Mouse (Mus musculus) small intestine, adult 2 months (tissue): ENCODE results near the gene Cd9.

ENCODE experiments used
- CTCF ChIP-seq: fragments of 200-500 bp; IDR thresholded peaks from 2 replicates; pipeline ENCODE4 v1.5.1; 2012; ENCODE audit warnings: low read depth, mild to moderate bottlenecking, control low read depth, inconsistent platforms, low read length, moderate library complexity, mixed read lengths; ENCODE audit not compliant: insufficient replicate concordance, insufficient read length; ENCODE audit errors: extremely low read depth
- POLR2A ChIP-seq: fragments of 200-500 bp; IDR thresholded peaks from 2 replicates; pipeline ENCODE4 v1.6.1; 2012; ENCODE audit warnings: low read depth, mild to moderate bottlenecking, control low read depth, inconsistent platforms, low read length, moderate library complexity

- TF ChIP-seq POLR2A (no peak), CTCF (no peak)
Observed at GRCm38 (mm10) chr6:125471326-125471725, 23.3 kb downstream of the Cd9 start.
